ENCODE assay signal across 21 mouse cellular contexts in genomic region chr3:69357897-69358619, GRCm38 (mm10). TPM values are rescaled to one million over a fixed set of nuclear protein-coding genes. Genes with fewer than 3 reads are reported as not detected.
A peak's percentile ranks its signal among the peaks of the same experiment; 100 is the strongest.
DNase-seq lines count a peak whose midpoint lies in the region; ATAC-seq lines count a peak whose summit lies in the region.
"Had no signal": no experiment of that assay in that cellular context is flagged by ENCODE, and none has a peak within 500 bp of the region (broad histone marks: within the 10 kb centered on the region; RNA-seq: fewer than 3 reads in every experiment).

No protein-coding gene starts in this region.

- H3K4me1 ChIP-seq in heart, embryonic 12.5 days (replicated peaks): peaks cover 14% of the 10 kb centered on the region
- H3K4me1 ChIP-seq in embryonic facial prominence, embryonic 14.5 days (ENCODE audit: control insufficient read depth, insufficient read depth, low read length): peaks cover 3% of the 10 kb centered on the region; the same call in 1 of the 2 replicates
- peaks cover 56% of the 10 kb centered on the region for H3K4me1 ChIP-seq in limb, embryonic 13.5 days

- DNase-seq in cerebellum, adult 11-12 months: peak; percentile 66
- DNase-seq in cerebellum, adult 8-10 months: no peak
- DNase-seq in heart, adult 18-20 months: peak; percentile 18 to 25
- DNase-seq in embryonic facial prominence, embryonic 14.5 days (ENCODE audit: low spot score): no peak
- no peak for DNase-seq in natural killer cell, adult 2 months (ENCODE audit: low spot score in 2 of 2)
- DNase-seq: adrenal gland, postnatal 10 days; forebrain, postnatal 0 days; gastrocnemius, postnatal 36 days; kidney, postnatal 10 days; lung, postnatal 4 days; midbrain, embryonic 14.5 days; right cerebral cortex, postnatal 14 days; spleen, adult 18-20 months had no signal

- no peak overlapping the region for H3K4me2 ChIP-seq in heart, embryonic 12.5 days
- H3K4me2 ChIP-seq in embryonic facial prominence, embryonic 14.5 days (ENCODE audit: low read depth, low read length): no peak overlapping the region
- H3K4me2 ChIP-seq in limb, embryonic 13.5 days (replicated peaks): peak overlapping the region; percentile 36
- H3K4me2 ChIP-seq: hindbrain, embryonic 15.5 days; limb, embryonic 15.5 days; liver, embryonic 15.5 days; neural tube, embryonic 12.5 days had no signal

- H3K9me3 ChIP-seq in heart, embryonic 12.5 days (replicated peaks): no peaks in the 10 kb centered on the region
- no peaks in the 10 kb centered on the region for H3K9me3 ChIP-seq in embryonic facial prominence, embryonic 14.5 days (ENCODE audit: control insufficient read depth, low read length)
- no peaks in the 10 kb centered on the region for H3K9me3 ChIP-seq in limb, embryonic 13.5 days
- H3K9me3 ChIP-seq: hindbrain, embryonic 15.5 days; limb, embryonic 15.5 days; liver, embryonic 15.5 days; neural tube, embryonic 12.5 days had no signal

- 88% methylated on average over 12 of the region's 12 CpGs for WGBS in heart, embryonic 12.5 days
- WGBS in embryonic facial prominence, embryonic 14.5 days: 62% methylated on average over 12 of the region's 12 CpGs
- WGBS in limb, embryonic 13.5 days: 29% methylated on average over 12 of the region's 12 CpGs

- no peak overlapping the region for H3K9ac ChIP-seq in heart, embryonic 12.5 days
- no peak overlapping the region for H3K9ac ChIP-seq in embryonic facial prominence, embryonic 14.5 days (ENCODE audit: low read depth, low read length)
- H3K9ac ChIP-seq in limb, embryonic 13.5 days: no peak overlapping the region
- H3K9ac ChIP-seq: forebrain, postnatal 0 days; hindbrain, embryonic 15.5 days; limb, embryonic 15.5 days; liver, embryonic 15.5 days; neural tube, embryonic 12.5 days had no signal

- no peak overlapping the region for H3K4me3 ChIP-seq in heart, embryonic 12.5 days
- no peak overlapping the region for H3K4me3 ChIP-seq in embryonic facial prominence, embryonic 14.5 days (ENCODE audit: low read depth, low read length)
- H3K4me3 ChIP-seq in limb, embryonic 13.5 days: no peak overlapping the region
- H3K4me3 ChIP-seq: hindbrain, embryonic 15.5 days; limb, embryonic 15.5 days; liver, embryonic 15.5 days; neural tube, embryonic 12.5 days had no signal

- ATAC-seq in heart, embryonic 12.5 days (ENCODE audit: insufficient number of reproducible peaks, low FRiP score): no peak
- 0 out of 2 replicates have a peak, but pooled peaks have one; percentile 18 for ATAC-seq in embryonic facial prominence, embryonic 14.5 days (ENCODE audit: low read depth)
- peak; percentile 69 for ATAC-seq in limb, embryonic 13.5 days (ENCODE audit: low FRiP score, low read depth)
- ATAC-seq: activated CD4-positive, CD25-positive, alpha-beta regulatory T cell, adult 4 months; forebrain, postnatal 0 days; intestine, postnatal 0 days had no signal

- H3K27me3 ChIP-seq in heart, embryonic 12.5 days (replicated peaks): no peaks in the 10 kb centered on the region
- no peaks in the 10 kb centered on the region for H3K27me3 ChIP-seq in embryonic facial prominence, embryonic 14.5 days (replicated peaks; ENCODE audit: control insufficient read depth, insufficient read depth, low read length)
- H3K27me3 ChIP-seq in limb, embryonic 13.5 days: no peaks in the 10 kb centered on the region
- H3K27me3 ChIP-seq: hindbrain, embryonic 15.5 days; limb, embryonic 15.5 days; liver, embryonic 15.5 days; neural tube, embryonic 12.5 days had no signal

- H3K36me3 ChIP-seq in heart, embryonic 12.5 days: no peaks in the 10 kb centered on the region
- H3K36me3 ChIP-seq in embryonic facial prominence, embryonic 14.5 days (ENCODE audit: control insufficient read depth, insufficient read depth, low read length): no peaks in the 10 kb centered on the region
- H3K36me3 ChIP-seq in limb, embryonic 13.5 days: no peaks in the 10 kb centered on the region
- H3K36me3 ChIP-seq: hindbrain, embryonic 15.5 days; limb, embryonic 15.5 days; liver, embryonic 15.5 days; neural tube, embryonic 12.5 days had no signal

- H3K27ac ChIP-seq in heart, embryonic 12.5 days (ENCODE audit: poor library complexity, severe bottlenecking): no peak overlapping the region
- no peak overlapping the region for H3K27ac ChIP-seq in embryonic facial prominence, embryonic 14.5 days (replicated peaks; ENCODE audit: low read depth, low read length)
- H3K27ac ChIP-seq in limb, embryonic 13.5 days: peak overlapping the region; percentile 67; the same call in 1 of the 2 replicates
- H3K27ac ChIP-seq: hindbrain, embryonic 15.5 days; limb, embryonic 15.5 days; liver, embryonic 15.5 days; neural tube, embryonic 12.5 days had no signal

RNA-seq across cellular contexts. Expression of gene Ppm1l, which starts 41.4 kb away (rescaled TPM):
- total RNA-seq in heart, adult 18-20 months (2021): 10 to 100 TPM; 29.2 TPM
- polyA plus RNA-seq in heart, embryonic 12.5 days (2016; fragmentation: Nextera tagmentation; extraction: Ambion mirVana): 9.8 and 11.8 TPM in 2 replicates
- polyA plus RNA-seq in embryonic facial prominence, embryonic 14.5 days (2014; fragmentation: Nextera tagmentation; extraction: Ambion mirVana): 9.1 and 10.9 TPM in 2 replicates
- polyA plus RNA-seq in limb, embryonic 13.5 days (2015; fragmentation: Nextera tagmentation; extraction: Ambion mirVana): 14.0 and 15.9 TPM in 2 replicates

Comparison
In these comparisons a context has a peak if more than half of its experiments do, and no peak if none do; other contexts are left out.
1. DNase-seq: peak in cerebellum, adult 11-12 months (single experiment) and heart, adult 18-20 months (2 of 2); none in cerebellum, adult 8-10 months (single experiment), embryonic facial prominence, embryonic 14.5 days (single experiment) and natural killer cell, adult 2 months (0 of 2).